Mouse (Mus musculus): Measurements from ENCODE around the gene Hbb-bt.

DNA sequence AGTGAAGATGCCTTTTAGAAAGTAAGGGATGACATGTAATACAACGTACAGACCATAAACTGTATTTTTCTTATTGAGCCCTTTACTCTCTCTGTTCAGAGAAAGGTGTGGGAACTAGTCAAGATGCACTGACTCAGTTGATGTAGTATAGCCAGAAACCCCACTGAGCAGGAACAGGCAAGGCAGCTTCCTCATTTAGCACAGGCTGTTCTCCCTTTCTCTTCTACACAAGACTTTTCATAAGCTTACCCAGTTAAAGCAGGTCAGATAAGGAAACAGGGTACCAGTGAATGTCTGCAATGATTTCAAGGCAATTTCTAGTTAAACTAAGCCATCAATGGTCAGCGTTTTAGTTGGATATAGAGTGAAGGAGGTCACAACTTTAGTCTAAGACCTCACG is 47.7 kb upstream of the Hbb-bt start:
- TF ChIP-seq CTCF (IDR thresholded peaks at IDR 0.05; ENCODE audit: low read depth) (no peak), EP300 (optimal IDR thresholded peaks at IDR 0.05) (no peak)
